Mouse (Mus musculus) lung, postnatal 25 days (tissue): ENCODE measurements around the gene Pdzd9.

Experiments used
- DNase-seq: peaks from one replicate; pipeline ENCODE4 v3.0.0; 2022; ENCODE audit warnings: low spot score

Gene Pdzd9

GRCm38 (mm10) chr7:120635362-120635781 is 34.8 kb downstream of the Pdzd9 start:
- no peak for DNase-seq

- peak; percentile 86 for DNase-seq
These were observed 35.3 kb downstream of the Pdzd9 start, which contains the start of gene Uqcrc2 for GRCm38 (mm10) chr7:120634711-120635361. Gene Uqcrc2, plus strand, starts transcription at chr7:120635176.

GRCm38 (mm10) chr7:120634301-120634700 is 35.8 kb downstream of the Pdzd9 start:
- no peak for DNase-seq

GRCm38 (mm10) chr7:120632518-120632917 is 37.6 kb downstream of the Pdzd9 start:
- DNase-seq = peak; percentile 12

GRCm38 (mm10) chr7:120620841-120621240 is 49.3 kb downstream of the Pdzd9 start:
- DNase-seq = no peak

- no peak for DNase-seq
These were observed 49.9 kb downstream of the Pdzd9 start for GRCm38 (mm10) chr7:120620075-120620771.
